Mouse (Mus musculus): ENCODE data around the gene Gm13283.
"Not testable (repeated sequence)": the region's sequence is repeated elsewhere in the genome, so short reads cannot be mapped to it uniquely, and the experiment has no call there.

DNA sequence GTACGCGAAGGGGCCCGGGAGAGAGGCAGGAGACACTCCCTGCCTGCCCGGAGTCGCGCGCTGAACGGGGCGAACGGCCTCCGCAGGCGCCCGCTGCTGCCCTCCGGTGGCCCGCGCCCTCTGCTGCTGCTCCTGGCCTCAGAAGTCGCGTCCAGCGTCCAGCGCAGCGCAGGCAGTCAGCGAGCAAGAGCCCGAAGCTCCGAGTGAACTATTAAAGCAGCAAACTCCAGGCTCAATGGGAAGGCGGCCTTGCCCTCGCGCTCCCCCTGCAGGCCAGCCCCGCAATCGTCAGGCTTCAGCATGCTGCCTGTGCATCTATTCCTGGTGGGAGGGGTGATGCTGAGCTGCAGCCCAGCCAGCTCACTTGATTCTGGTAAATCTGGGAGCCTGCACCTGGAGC, 43.0 kb downstream of the Gm13283 start, which contains the start of gene Gm13287:
- TF ChIP-seq CTCF (IDR thresholded peaks at IDR 0.05); EP300 (IDR thresholded peaks at IDR 0.05; ENCODE audit: insufficient read depth, low read depth, low read length); POLR2A (IDR thresholded peaks at IDR 0.05; ENCODE audit: insufficient read depth, low read depth, low read length): not testable (repeated sequence)
